Mouse (Mus musculus) E14TG2a.4 (cell line): ENCODE measurements around the gene Gosr2.
A peak's percentile ranks its signal among the peaks of the same experiment; 100 is the strongest.

Source experiments
- H3K27me3 ChIP-seq: 2 replicates; pipeline ENCODE4 v1.6.1; 2014; ENCODE audit warnings: low read length, control low read depth; ENCODE audit not compliant: insufficient read depth
- H3K36me3 ChIP-seq: 2 replicates; pipeline ENCODE4 v1.6.1; 2014; ENCODE audit warnings: low read length, control low read depth; ENCODE audit not compliant: insufficient read depth
- H3K4me1 ChIP-seq: replicated peaks from 2 replicates; pipeline ENCODE4 v1.6.1; 2014; ENCODE audit warnings: low read depth, low read length, control low read depth
- H3K4me3 ChIP-seq: replicated peaks from 2 replicates; pipeline ENCODE4 v1.5.1; 2014; ENCODE audit warnings: mild to moderate bottlenecking, low read length
- H3K9me3 ChIP-seq: 2 replicates; pipeline ENCODE4 v1.6.1; 2014; ENCODE audit warnings: low read length, control low read depth
- CTCF ChIP-seq: conservative IDR thresholded peaks from 2 replicates; pipeline ENCODE4 v1.5.1; 2014; ENCODE audit warnings: low read length
- NANOG ChIP-seq: IDR thresholded peaks from 2 replicates; pipeline ENCODE4 v1.6.1; 2014; ENCODE audit warnings: borderline replicate concordance, low read length, mixed read lengths
- POU5F1 ChIP-seq: IDR thresholded peaks from 2 replicates; pipeline ENCODE4 v1.6.1; 2014; ENCODE audit warnings: low read length, borderline replicate concordance

Gosr2 gene

GRCm38 (mm10) chr11:103645731-103646130 is 52.0 kb downstream of the Gosr2 start:
- H3K9me3 ChIP-seq, result no peaks in the 10 kb centered on the region
- H3K36me3 ChIP-seq, result no peaks in the 10 kb centered on the region
- no peak for TF ChIP-seq CTCF
- TF ChIP-seq POU5F1, result no peak
- no peak for TF ChIP-seq NANOG
- peaks cover 51% of the 10 kb centered on the region for H3K27me3 ChIP-seq
- H3K4me1 ChIP-seq, result peaks cover 21% of the 10 kb centered on the region
- no peak overlapping the region for H3K4me3 ChIP-seq

GRCm38 (mm10) chr11:103643211-103643610 is 54.5 kb downstream of the Gosr2 start:
- TF ChIP-seq NANOG, result no peak
- no peak for TF ChIP-seq POU5F1
- TF ChIP-seq CTCF, result no peak
- Histone ChIP-seq H3K27me3 (peaks cover 38% of the 10 kb centered on the region), H3K4me1 (peaks cover 5% of the 10 kb centered on the region), H3K36me3 (no peaks in the 10 kb centered on the region), H3K9me3 (no peaks in the 10 kb centered on the region), H3K4me3 (no peak overlapping the region)

DNA sequence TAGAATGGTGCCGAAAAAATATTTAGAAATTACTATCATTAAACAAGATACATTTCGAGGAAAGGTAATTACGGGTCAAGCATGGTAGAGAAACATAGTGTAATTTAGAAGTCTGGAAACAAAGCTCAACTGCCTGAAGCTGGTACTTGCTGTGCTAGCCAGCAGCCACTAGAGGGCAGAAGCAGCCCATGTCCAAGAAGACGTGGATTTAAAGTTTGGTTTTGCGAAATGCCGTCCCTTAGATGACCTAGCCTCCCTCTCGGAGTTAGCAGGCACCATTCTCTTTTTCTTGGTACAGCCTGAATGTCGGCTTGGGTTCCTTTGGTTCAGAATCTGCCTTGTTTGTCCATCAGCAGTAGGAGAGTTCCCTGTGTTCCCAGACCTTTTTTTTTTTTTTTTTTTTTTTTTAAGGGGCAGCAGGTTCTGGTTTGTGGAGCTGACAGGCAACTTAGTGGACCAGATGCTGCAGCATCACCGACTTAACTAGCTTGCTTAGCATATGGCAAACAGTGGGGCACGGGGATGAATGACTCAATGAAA is 58.2 kb downstream of the Gosr2 start:
- H3K4me1 ChIP-seq, result no peaks in the 10 kb centered on the region
- no peaks in the 10 kb centered on the region for H3K36me3 ChIP-seq
- H3K4me3 ChIP-seq, result no peak overlapping the region
- TF ChIP-seq POU5F1 (no peak), CTCF (peak; percentile 96)
- no peaks in the 10 kb centered on the region for H3K9me3 ChIP-seq
- H3K27me3 ChIP-seq, result peaks cover 35% of the 10 kb centered on the region

GRCm38 (mm10) chr11:103638790-103639189 is 58.9 kb downstream of the Gosr2 start, which contains the start of gene Lyzl6:
Gene Lyzl6, minus strand, starts transcription at chr11:103638890.
- H3K9me3 ChIP-seq, result no peaks in the 10 kb centered on the region
- no peak within 1 kb of the TSS for H3K4me3 ChIP-seq
- H3K4me1 ChIP-seq, result no peaks in the 10 kb centered on the region
- H3K36me3 ChIP-seq, result no peaks in the 10 kb centered on the region
- peaks cover 41% of the 10 kb centered on the region for H3K27me3 ChIP-seq
- TF ChIP-seq POU5F1, result no peak
- no peak for TF ChIP-seq CTCF
- TF ChIP-seq NANOG, result no peak

- Histone ChIP-seq H3K4me1 (no peaks in the 10 kb centered on the region), H3K27me3 (peaks cover 42% of the 10 kb centered on the region), H3K9me3 (peaks cover 7% of the 10 kb centered on the region), H3K4me3 (no peak overlapping the region), H3K36me3 (no peaks in the 10 kb centered on the region)
- TF ChIP-seq POU5F1, result no peak
- TF ChIP-seq CTCF, result no peak
- no peak for TF ChIP-seq NANOG
These were observed 61.4 kb downstream of the Gosr2 start for GRCm38 (mm10) chr11:103636261-103636660.

GRCm38 (mm10) chr11:103635481-103635880 is 62.2 kb downstream of the Gosr2 start:
- H3K4me1 ChIP-seq, result no peaks in the 10 kb centered on the region
- TF ChIP-seq POU5F1, result no peak
- TF ChIP-seq NANOG, result no peak
- no peak for TF ChIP-seq CTCF
- H3K4me3 ChIP-seq, result no peak overlapping the region
- no peaks in the 10 kb centered on the region for H3K36me3 ChIP-seq
- peaks cover 42% of the 10 kb centered on the region for H3K27me3 ChIP-seq
- H3K9me3 ChIP-seq, result peaks cover 7% of the 10 kb centered on the region

DNA sequence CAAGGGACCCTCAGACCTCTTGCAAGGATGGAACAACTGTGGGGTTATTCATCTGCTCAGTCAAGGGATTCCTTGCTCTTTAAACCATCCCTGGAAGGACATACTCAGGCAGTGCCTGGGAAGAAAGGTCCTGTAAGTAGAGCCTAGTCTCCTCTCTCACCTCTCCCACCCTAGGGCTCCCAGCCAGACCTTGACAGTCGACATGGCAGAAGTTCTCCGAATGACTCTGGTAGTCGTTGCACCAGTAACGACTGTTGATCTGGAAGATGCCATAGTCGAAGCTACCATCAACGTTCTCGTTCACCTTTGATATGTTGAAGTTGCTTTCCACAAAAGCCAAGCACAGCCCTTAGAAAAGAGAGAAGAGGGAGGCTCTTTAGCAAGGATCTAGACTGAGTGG is 62.9 kb downstream of the Gosr2 start:
- Histone ChIP-seq H3K36me3 (no peaks in the 10 kb centered on the region), H3K9me3 (peaks cover 7% of the 10 kb centered on the region), H3K4me3 (no peak overlapping the region), H3K4me1 (no peaks in the 10 kb centered on the region), H3K27me3 (peaks cover 38% of the 10 kb centered on the region)
- TF ChIP-seq NANOG, result no peak
- TF ChIP-seq POU5F1, result no peak
- TF ChIP-seq CTCF, result no peak

GRCm38 (mm10) chr11:103627453-103627852 is 70.2 kb downstream of the Gosr2 start:
- Histone ChIP-seq H3K4me1 (peaks cover 3% of the 10 kb centered on the region; the same call in 1 of the 2 replicates), H3K27me3 (peaks cover 24% of the 10 kb centered on the region), H3K4me3 (0 out of 2 replicates have a peak overlapping the region, but pooled peaks have one; percentile 5), H3K9me3 (peaks cover 7% of the 10 kb centered on the region), H3K36me3 (no peaks in the 10 kb centered on the region)
- TF ChIP-seq NANOG (no peak), CTCF (no peak)
